Mouse (Mus musculus) right cerebral cortex, postnatal 14 days (tissue): ENCODE measurements at regions not wholly inside any gene's neighbourhood (a gene's known extent, or its start where the extent isn't known, plus 50 kb on each side); places are given as distances from the start of the nearest gene placed in this dataset.

ENCODE experiments used
- DNase-seq: peaks from one replicate; pipeline ENCODE4 v3.0.0; 2022

GRCm38 (mm10) chr11:38886466-38886865 lies 1650.7 kb upstream of the Tenm2 start:
- DNase-seq, result no peak

- DNase-seq, result peak; percentile 4
Observed at GRCm38 (mm10) chr11:38861622-38862345, 1626.0 kb upstream of the Tenm2 start.

- no peak for DNase-seq
Observed at GRCm38 (mm10) chr11:38856645-38857044, 1620.9 kb upstream of the Tenm2 start.

- DNase-seq, result no peak
Observed at GRCm38 (mm10) chr11:38829148-38829547, 1593.4 kb upstream of the Tenm2 start.

- DNase-seq, result no peak
Observed at GRCm38 (mm10) chr11:38828375-38828774, 1592.6 kb upstream of the Tenm2 start.

- no peak for DNase-seq
Observed at GRCm38 (mm10) chr11:38825172-38825753, 1589.5 kb upstream of the Tenm2 start.

GRCm38 (mm10) chr11:38818141-38818540 lies 1582.4 kb upstream of the Tenm2 start:
- DNase-seq, result no peak

GRCm38 (mm10) chr11:38783548-38783947 lies 1547.8 kb upstream of the Tenm2 start:
- DNase-seq, result no peak

GRCm38 (mm10) chr11:38779585-38779984 lies 1543.8 kb upstream of the Tenm2 start:
- DNase-seq, result no peak

- no peak for DNase-seq
Observed at GRCm38 (mm10) chr11:38762241-38762640, 1526.5 kb upstream of the Tenm2 start.

GRCm38 (mm10) chr11:38747549-38747948 lies 1511.8 kb upstream of the Tenm2 start:
- peak; percentile 6 for DNase-seq

- no peak for DNase-seq
Observed at GRCm38 (mm10) chr11:38729101-38729500, 1493.3 kb upstream of the Tenm2 start.

- DNase-seq, result no peak
Observed at GRCm38 (mm10) chr11:38715697-38716096, 1479.9 kb upstream of the Tenm2 start.

GRCm38 (mm10) chr11:38681264-38681663 lies 1445.5 kb upstream of the Tenm2 start:
- DNase-seq, result no peak

- no peak for DNase-seq
Observed at GRCm38 (mm10) chr11:38673367-38674056, 1437.7 kb upstream of the Tenm2 start.
